Mouse (Mus musculus): ENCODE results near the gene Gdpd4.

DNA sequence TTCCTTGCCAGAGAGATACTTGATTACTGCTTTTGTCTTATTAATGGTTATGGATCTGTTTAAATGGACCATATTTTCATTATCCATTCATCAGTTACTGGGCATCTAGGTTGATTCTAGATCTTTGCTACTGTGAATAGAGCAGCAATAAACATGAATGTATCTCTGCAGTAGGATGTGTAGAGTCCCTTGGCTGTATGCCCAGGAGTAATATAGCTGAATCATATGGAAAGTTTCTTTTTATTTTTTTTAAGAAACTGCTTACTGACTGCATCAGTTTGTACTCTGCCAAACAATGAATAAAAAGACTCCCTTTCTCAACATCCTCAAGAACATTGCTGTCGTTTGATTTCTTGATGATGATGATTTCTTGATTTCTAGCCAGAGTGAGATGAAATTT, 6.1 kb downstream of the Gdpd4 start:
- TF ChIP-seq POLR2A (IDR thresholded peaks at IDR 0.05; ENCODE audit: insufficient read depth, low read depth, low read length) = no peak
- TF ChIP-seq CTCF (IDR thresholded peaks at IDR 0.05; ENCODE audit: insufficient read depth, low read depth, low read length) = no peak

Data from olfactory bulb, adult 2 months (tissue).